Mouse (Mus musculus): ENCODE data around the gene Dynll2. TPM values are rescaled to one million over a fixed set of nuclear protein-coding genes. Genes with fewer than 3 reads are reported as not detected.

Gene Dynll2
- polyA plus RNA-seq, 1 experiment from 2014 or later = 17.2 TPM

DNA sequence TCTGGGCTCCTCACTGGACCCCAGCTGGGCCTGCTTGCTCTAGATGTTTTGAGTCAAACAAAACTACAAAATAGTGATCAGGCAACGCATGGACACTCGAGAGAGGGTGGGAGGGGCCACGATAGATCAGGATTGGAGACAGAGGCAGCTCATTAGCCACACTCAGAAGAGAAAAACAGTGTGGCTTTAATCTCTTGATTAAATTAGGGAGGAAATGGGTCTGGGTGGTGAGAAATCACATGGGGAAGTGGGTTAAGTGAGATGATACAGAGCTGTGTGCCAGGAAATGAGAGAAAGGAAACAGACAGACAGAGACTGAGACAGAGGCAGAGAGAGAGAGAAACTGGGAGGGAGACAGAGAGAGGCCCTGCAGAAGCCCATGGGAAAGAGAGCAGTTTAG is 22.0 kb downstream of the Dynll2 start:
- Histone ChIP-seq H3K4me3 (ENCODE audit: low read depth, low read length) (no peak overlapping the region), H3K9me3 (replicated peaks; ENCODE audit: control insufficient read depth, low read length) (no peaks in the 10 kb centered on the region), H3K36me3 (ENCODE audit: control insufficient read depth, insufficient read depth, low read length) (no peaks in the 10 kb centered on the region), H3K4me2 (no peak overlapping the region), H3K9ac (ENCODE audit: low read depth, low read length) (no peak overlapping the region), H3K4me1 (ENCODE audit: control insufficient read depth, insufficient read depth, low read length) (peaks cover 2% of the 10 kb centered on the region; the same call in 1 of the 2 replicates), H3K27ac (ENCODE audit: low read depth, low read length) (no peak overlapping the region), H3K27me3 (ENCODE audit: control insufficient read depth, insufficient read depth, low read length) (no peaks in the 10 kb centered on the region)
- WGBS (ENCODE audit: insufficient replicate concordance) = 44% methylated on average over 3 of the region's 3 CpGs
- ATAC-seq (replicated peaks; ENCODE audit: insufficient number of reproducible peaks, low FRiP score, low TSS enrichment) = no peak

DNA sequence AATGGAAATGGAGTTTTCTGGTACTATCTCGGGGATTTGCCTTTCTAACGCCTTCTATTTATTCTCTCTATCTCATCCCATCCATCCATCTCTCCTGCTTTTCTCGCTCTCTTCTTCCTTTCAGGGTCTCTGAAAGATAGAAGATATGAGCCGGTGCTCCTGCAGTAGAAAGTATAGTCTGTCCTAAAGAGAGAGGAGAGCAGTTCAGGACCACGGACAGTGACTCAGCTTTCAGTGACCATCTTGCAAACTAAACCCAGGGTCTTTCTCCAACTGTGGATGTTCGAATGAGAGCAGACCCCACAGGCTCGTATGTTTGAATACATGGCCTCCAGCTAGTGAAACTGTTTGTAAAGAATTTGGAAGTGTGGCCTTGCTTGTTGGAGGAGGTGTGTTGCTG is 30.3 kb downstream of the Dynll2 start:
- Histone ChIP-seq H3K27ac (ENCODE audit: low read depth, low read length) (no peak overlapping the region), H3K27me3 (ENCODE audit: control insufficient read depth, insufficient read depth, low read length) (no peaks in the 10 kb centered on the region), H3K4me1 (ENCODE audit: control insufficient read depth, insufficient read depth, low read length) (no peaks in the 10 kb centered on the region), H3K9ac (ENCODE audit: low read depth, low read length) (no peak overlapping the region), H3K4me3 (ENCODE audit: low read depth, low read length) (no peak overlapping the region), H3K9me3 (replicated peaks; ENCODE audit: control insufficient read depth, low read length) (no peaks in the 10 kb centered on the region), H3K4me2 (no peak overlapping the region), H3K36me3 (ENCODE audit: control insufficient read depth, insufficient read depth, low read length) (no peaks in the 10 kb centered on the region)
- no peak for ATAC-seq (replicated peaks; ENCODE audit: insufficient number of reproducible peaks, low FRiP score, low TSS enrichment)
- 35% methylated on average over 7 of the region's 7 CpGs for WGBS (ENCODE audit: insufficient replicate concordance)

DNA sequence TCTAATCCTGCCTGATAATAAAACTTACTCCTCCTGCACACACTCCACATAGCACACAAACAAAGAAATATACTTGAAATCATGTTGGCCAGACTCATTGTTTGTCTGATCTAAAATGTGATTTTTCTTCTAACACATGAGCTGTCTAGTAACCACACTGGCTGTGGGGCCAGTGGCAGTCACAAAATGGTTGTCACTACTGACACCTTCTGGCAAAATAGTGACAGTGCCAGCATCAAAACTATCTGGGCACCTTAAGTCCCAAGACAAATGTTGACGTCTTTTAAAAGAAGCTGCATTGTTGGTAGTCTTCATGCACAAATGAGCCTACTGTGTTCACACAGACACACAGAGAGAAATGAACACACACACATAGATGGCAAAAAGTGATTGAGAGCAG is 32.2 kb downstream of the Dynll2 start:
- H3K27me3 ChIP-seq (ENCODE audit: control insufficient read depth, insufficient read depth, low read length) = no peaks in the 10 kb centered on the region
- no peaks in the 10 kb centered on the region for H3K36me3 ChIP-seq (ENCODE audit: control insufficient read depth, insufficient read depth, low read length)
- H3K4me3 ChIP-seq (ENCODE audit: low read depth, low read length) = no peak overlapping the region
- H3K9me3 ChIP-seq (replicated peaks; ENCODE audit: control insufficient read depth, low read length) = no peaks in the 10 kb centered on the region
- no peak overlapping the region for H3K9ac ChIP-seq (ENCODE audit: low read depth, low read length)
- no peak overlapping the region for H3K4me2 ChIP-seq
- no peak overlapping the region for H3K27ac ChIP-seq (ENCODE audit: low read depth, low read length)
- H3K4me1 ChIP-seq (ENCODE audit: control insufficient read depth, insufficient read depth, low read length) = no peaks in the 10 kb centered on the region
- no peak for ATAC-seq (replicated peaks; ENCODE audit: insufficient number of reproducible peaks, low FRiP score, low TSS enrichment)
- 11% methylated on average over 1 of the region's 1 CpGs for WGBS (ENCODE audit: insufficient replicate concordance)

DNA sequence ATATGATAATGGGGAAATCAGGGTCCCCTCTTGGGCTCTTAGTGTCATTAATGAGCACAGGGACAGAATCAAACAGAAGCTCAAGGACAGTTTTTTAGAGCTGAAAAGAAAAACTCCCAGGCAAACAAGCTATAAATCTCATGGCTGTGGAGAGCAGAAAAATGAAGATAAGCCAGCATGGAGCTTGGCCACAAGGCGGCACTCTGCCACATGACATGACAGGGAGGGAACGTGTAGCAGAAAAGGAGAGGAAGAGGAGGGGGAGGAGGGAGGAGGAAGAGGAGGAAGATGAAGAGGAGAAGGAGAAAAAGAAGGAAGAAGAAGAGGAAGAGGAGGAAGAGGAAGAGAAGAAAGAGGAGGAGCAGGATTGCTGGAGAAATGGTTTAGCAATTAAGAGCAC is 37.3 kb downstream of the Dynll2 start:
- Histone ChIP-seq H3K36me3 (ENCODE audit: control insufficient read depth, insufficient read depth, low read length) (no peaks in the 10 kb centered on the region), H3K4me2 (no peak overlapping the region), H3K9ac (ENCODE audit: low read depth, low read length) (no peak overlapping the region), H3K4me1 (ENCODE audit: control insufficient read depth, insufficient read depth, low read length) (no peaks in the 10 kb centered on the region), H3K27ac (ENCODE audit: low read depth, low read length) (no peak overlapping the region), H3K9me3 (replicated peaks; ENCODE audit: control insufficient read depth, low read length) (no peaks in the 10 kb centered on the region), H3K27me3 (ENCODE audit: control insufficient read depth, insufficient read depth, low read length) (no peaks in the 10 kb centered on the region), H3K4me3 (ENCODE audit: low read depth, low read length) (no peak overlapping the region)
- 0% methylated on average over 2 of the region's 2 CpGs for WGBS (ENCODE audit: insufficient replicate concordance)
- ATAC-seq (replicated peaks; ENCODE audit: insufficient number of reproducible peaks, low FRiP score, low TSS enrichment) = no peak

DNA sequence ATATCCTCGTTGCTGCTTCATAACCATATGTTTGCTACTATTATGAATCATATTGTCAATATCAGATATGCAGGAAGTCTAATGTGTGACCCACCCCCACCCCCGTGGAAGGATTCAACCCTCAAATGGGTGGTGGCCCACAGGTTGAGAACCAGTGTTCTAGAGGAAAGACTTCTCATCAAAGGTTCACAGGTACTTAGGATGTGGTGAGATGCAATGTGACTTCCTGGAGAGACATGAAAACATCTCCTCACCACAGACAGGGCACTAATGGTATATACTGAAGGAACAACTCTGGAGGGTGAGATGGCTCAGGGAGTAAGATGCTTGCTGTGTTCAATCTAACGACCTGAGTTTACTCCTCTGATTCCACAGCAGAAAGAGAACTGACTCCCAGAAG is 51.9 kb downstream of the Dynll2 start:
- H3K27ac ChIP-seq (ENCODE audit: low read depth, low read length) = no peak overlapping the region
- no peaks in the 10 kb centered on the region for H3K27me3 ChIP-seq (ENCODE audit: control insufficient read depth, insufficient read depth, low read length)
- ATAC-seq (replicated peaks; ENCODE audit: insufficient number of reproducible peaks, low FRiP score, low TSS enrichment) = no peak
- WGBS (ENCODE audit: insufficient replicate concordance) = 62% methylated on average over 3 of the region's 3 CpGs
- no peaks in the 10 kb centered on the region for H3K9me3 ChIP-seq (replicated peaks; ENCODE audit: control insufficient read depth, low read length)
- no peak overlapping the region for H3K9ac ChIP-seq (ENCODE audit: low read depth, low read length)
- no peaks in the 10 kb centered on the region for H3K36me3 ChIP-seq (ENCODE audit: control insufficient read depth, insufficient read depth, low read length)
- no peak overlapping the region for H3K4me3 ChIP-seq (ENCODE audit: low read depth, low read length)
- no peaks in the 10 kb centered on the region for H3K4me1 ChIP-seq (ENCODE audit: control insufficient read depth, insufficient read depth, low read length)
- no peak overlapping the region for H3K4me2 ChIP-seq

DNA sequence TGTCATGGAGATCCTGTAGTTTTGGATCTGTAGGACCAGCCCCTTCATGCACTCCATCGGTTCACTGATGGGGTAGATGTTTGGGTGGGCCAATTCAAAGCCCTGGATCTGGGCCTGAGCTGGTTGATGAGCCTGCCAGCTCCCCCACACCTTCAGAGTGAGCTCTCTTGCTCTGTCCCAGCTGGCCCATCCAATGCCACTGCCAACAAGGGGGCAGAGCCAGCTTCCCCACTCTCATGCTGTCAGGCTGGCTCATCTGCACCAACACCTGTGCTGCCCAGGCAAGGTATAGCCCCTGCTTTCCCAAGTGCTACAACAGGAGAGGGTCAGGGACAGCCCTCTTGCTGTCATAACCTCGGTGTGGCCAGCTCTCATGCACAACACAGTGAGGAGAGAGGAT is 53.6 kb downstream of the Dynll2 start:
- Histone ChIP-seq H3K27ac (ENCODE audit: low read depth, low read length) (no peak overlapping the region), H3K4me3 (ENCODE audit: low read depth, low read length) (no peak overlapping the region), H3K9me3 (replicated peaks; ENCODE audit: control insufficient read depth, low read length) (no peaks in the 10 kb centered on the region), H3K36me3 (ENCODE audit: control insufficient read depth, insufficient read depth, low read length) (no peaks in the 10 kb centered on the region), H3K4me1 (ENCODE audit: control insufficient read depth, insufficient read depth, low read length) (no peaks in the 10 kb centered on the region), H3K4me2 (no peak overlapping the region), H3K9ac (ENCODE audit: low read depth, low read length) (no peak overlapping the region), H3K27me3 (ENCODE audit: control insufficient read depth, insufficient read depth, low read length) (no peaks in the 10 kb centered on the region)
- no peak for ATAC-seq (replicated peaks; ENCODE audit: insufficient number of reproducible peaks, low FRiP score, low TSS enrichment)
- WGBS (ENCODE audit: insufficient replicate concordance) = 74% methylated on average over 2 of the region's 2 CpGs

DNA sequence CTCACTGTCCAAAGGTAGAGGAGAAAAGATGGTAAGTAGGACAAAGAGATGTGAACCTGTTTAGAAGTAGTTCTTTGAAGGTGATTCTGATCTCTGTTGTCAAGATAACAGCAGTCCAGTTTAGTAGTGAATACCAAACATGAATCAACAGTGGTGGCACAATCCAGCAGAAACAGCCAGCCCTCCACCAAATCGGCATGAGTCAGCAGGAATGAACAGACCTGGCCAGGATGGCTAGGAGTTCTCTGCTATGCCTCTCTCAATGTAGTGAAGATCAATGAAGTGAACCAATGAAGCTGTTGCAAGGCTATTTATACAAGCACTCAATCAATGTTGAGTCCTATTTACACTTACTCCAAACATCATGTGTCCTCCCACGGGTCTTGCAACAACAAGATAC is 57.0 kb downstream of the Dynll2 start:
- WGBS (ENCODE audit: insufficient replicate concordance) = 85% methylated on average over 2 of the region's 2 CpGs
- H3K9me3 ChIP-seq (replicated peaks; ENCODE audit: control insufficient read depth, low read length) = no peaks in the 10 kb centered on the region
- no peak overlapping the region for H3K4me3 ChIP-seq (ENCODE audit: low read depth, low read length)
- H3K36me3 ChIP-seq (ENCODE audit: control insufficient read depth, insufficient read depth, low read length) = no peaks in the 10 kb centered on the region
- H3K4me1 ChIP-seq (ENCODE audit: control insufficient read depth, insufficient read depth, low read length) = no peaks in the 10 kb centered on the region
- ATAC-seq (replicated peaks; ENCODE audit: insufficient number of reproducible peaks, low FRiP score, low TSS enrichment) = no peak
- no peak overlapping the region for H3K4me2 ChIP-seq
- H3K9ac ChIP-seq (ENCODE audit: low read depth, low read length) = no peak overlapping the region
- H3K27me3 ChIP-seq (ENCODE audit: control insufficient read depth, insufficient read depth, low read length) = no peaks in the 10 kb centered on the region
- H3K27ac ChIP-seq (ENCODE audit: low read depth, low read length) = no peak overlapping the region

Other genes with a start within 250 kb of the Dynll2 start
- 114 and 120 TPM in 2 replicates for gene Supt4a, start 250.0 kb downstream of the Dynll2 start, polyA plus RNA-seq (2014; fragmentation: Nextera tagmentation; extraction: Ambion mirVana)
- gene Tspoap1, start 227.0 kb downstream of the Dynll2 start, polyA plus RNA-seq (2014; fragmentation: Nextera tagmentation; extraction: Ambion mirVana) = 0.72 and 1.2 TPM in 2 replicates
- gene Mpo, start 194.0 kb downstream of the Dynll2 start, polyA plus RNA-seq (2014; fragmentation: Nextera tagmentation; extraction: Ambion mirVana) = 6.7 and 9.4 TPM in 2 replicates
- gene Lpo, start 159.2 kb downstream of the Dynll2 start, polyA plus RNA-seq (2014; fragmentation: Nextera tagmentation; extraction: Ambion mirVana) = 0.34 TPM in 1 of 2 replicates, not detected in the other
- gene Mks1, start 134.3 kb downstream of the Dynll2 start, polyA plus RNA-seq (2014; fragmentation: Nextera tagmentation; extraction: Ambion mirVana) = 5.9 and 6.1 TPM in 2 replicates
- gene Epx, start 112.0 kb downstream of the Dynll2 start, polyA plus RNA-seq (2014; fragmentation: Nextera tagmentation; extraction: Ambion mirVana) = 0.21 TPM in 1 of 2 replicates, not detected in the other
- gene Olfr462, start 95.3 kb downstream of the Dynll2 start, polyA plus RNA-seq (2014; fragmentation: Nextera tagmentation; extraction: Ambion mirVana) = not detected in 2 replicates
- not detected in 2 replicates for gene Olfr463, start 90.1 kb downstream of the Dynll2 start, polyA plus RNA-seq (2014; fragmentation: Nextera tagmentation; extraction: Ambion mirVana)
- gene Olfr464, start 66.6 kb downstream of the Dynll2 start, polyA plus RNA-seq (2014; fragmentation: Nextera tagmentation; extraction: Ambion mirVana) = not detected in 2 replicates
- gene Srsf1, start 59.8 kb upstream of the Dynll2 start, polyA plus RNA-seq (2014; fragmentation: Nextera tagmentation; extraction: Ambion mirVana) = 205 and 242 TPM in 2 replicates
- gene Vezf1, start 80.7 kb upstream of the Dynll2 start, polyA plus RNA-seq (2014; fragmentation: Nextera tagmentation; extraction: Ambion mirVana) = 24.8 and 26.4 TPM in 2 replicates
- gene Cuedc1, start 110.5 kb upstream of the Dynll2 start, polyA plus RNA-seq (2014; fragmentation: Nextera tagmentation; extraction: Ambion mirVana) = 11.6 and 11.7 TPM in 2 replicates
- gene Mrps23, start 216.9 kb upstream of the Dynll2 start, polyA plus RNA-seq (2014; fragmentation: Nextera tagmentation; extraction: Ambion mirVana) = 87.3 and 88.4 TPM in 2 replicates